ENCODE assay signal across 27 mouse cellular contexts in the genomic region with DNA sequence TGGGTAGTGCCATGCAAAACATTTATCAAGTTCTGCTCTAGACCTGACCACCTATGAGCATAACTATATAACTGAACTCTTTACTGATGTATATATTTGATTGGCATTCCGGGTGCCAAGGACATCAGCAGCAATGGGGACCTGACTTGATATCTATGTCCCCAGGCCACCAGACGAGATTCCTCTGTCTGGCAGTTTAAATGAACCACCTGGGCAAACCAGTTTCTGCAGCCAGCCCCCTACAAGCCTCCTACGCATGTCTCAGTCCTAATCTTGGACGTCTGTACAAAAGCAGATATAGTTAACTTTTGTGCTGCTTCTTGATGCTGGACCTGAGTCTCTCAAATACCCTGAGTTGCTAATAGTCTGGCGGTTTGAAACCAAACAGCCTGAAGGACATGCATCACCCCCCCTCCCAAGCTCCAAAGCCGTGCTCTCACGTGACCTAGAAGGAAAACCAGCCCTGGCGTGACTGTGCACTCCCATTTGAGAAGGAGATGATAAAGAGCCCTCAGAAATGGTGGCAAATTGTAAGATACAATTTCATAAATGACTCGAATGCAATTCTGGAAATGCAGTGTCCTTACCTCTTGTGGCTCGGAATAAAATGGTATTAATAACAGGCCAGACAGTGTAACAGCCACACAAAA. TPM values are rescaled to one million over a fixed set of nuclear protein-coding genes. Genes with fewer than 3 reads are reported as not detected.
DNase-seq lines count a peak whose midpoint lies in the region; ATAC-seq and TF ChIP-seq lines count a peak whose summit lies in the region.
"Had no signal": no experiment of that assay in that cellular context is flagged by ENCODE, and none has a peak within 500 bp of the region (broad histone marks: within the 10 kb centered on the region; RNA-seq: fewer than 3 reads in every experiment).

No protein-coding gene starts in this region.

- intact Hi-C loops in heart, postnatal 25 days (cut with DNase I): no loop called here

- in situ Hi-C loops in CH12.LX (cut with MboI; ENCODE audit: low pct_ligation_motif_present, low pct_unique_long_range_greater_than_20kb, low sequenced_read_pairs): loop anchor here (25.0 kb wide), 1 partner anchor 398 kb away; no protein-coding TSS in a partner anchor

- H3K9me3 ChIP-seq in heart, embryonic 10.5 days: no peaks in the 10 kb centered on the region
- H3K9me3 ChIP-seq in CH12.LX (replicated peaks; ENCODE audit: low read length): no peaks in the 10 kb centered on the region
- no peaks in the 10 kb centered on the region for H3K9me3 ChIP-seq in kidney, embryonic 15.5 days (replicated peaks)
- H3K9me3 ChIP-seq: forebrain, embryonic 12.5 days; forebrain, embryonic 15.5 days; heart, embryonic 13.5 days; hindbrain, embryonic 12.5 days; hindbrain, embryonic 15.5 days had no signal

- no peak overlapping the region for H3K9ac ChIP-seq in CH12.LX (ENCODE audit: insufficient read depth, low read depth)
- H3K9ac ChIP-seq in kidney, embryonic 15.5 days: no peak overlapping the region
- H3K9ac ChIP-seq: forebrain, embryonic 12.5 days; forebrain, embryonic 15.5 days; heart, embryonic 13.5 days; hindbrain, embryonic 12.5 days; hindbrain, embryonic 15.5 days had no signal

- H3K4me2 ChIP-seq in CH12.LX (ENCODE audit: insufficient read depth, low read depth, poor library complexity, severe bottlenecking): no peak overlapping the region
- H3K4me2 ChIP-seq in kidney, embryonic 15.5 days: no peak overlapping the region
- H3K4me2 ChIP-seq: forebrain, embryonic 12.5 days; forebrain, embryonic 15.5 days; heart, embryonic 13.5 days; hindbrain, embryonic 12.5 days; hindbrain, embryonic 15.5 days had no signal

- no peak for ATAC-seq in kidney, embryonic 15.5 days (replicated peaks; ENCODE audit: low FRiP score)
- ATAC-seq: CD4-positive, CD25-positive, alpha-beta regulatory T cell, adult 4 months; forebrain, embryonic 15.5 days; intestine, embryonic 16.5 days; Patski had no signal

- no peak for TF ChIP-seq CTCF in CH12.LX (conservative IDR thresholded peaks at IDR 0.05 in 1 of 2, IDR thresholded peaks at IDR 0.05 in 1 of 2; ENCODE audit: low read depth in 2 of 2, low read length in 2 of 2)

- 64% methylated on average over 10 of the region's 10 CpGs for WGBS in heart, embryonic 10.5 days
- WGBS in kidney, embryonic 15.5 days: 45% methylated on average over 10 of the region's 10 CpGs

- H3K36me3 ChIP-seq in heart, embryonic 10.5 days: no peaks in the 10 kb centered on the region
- no peaks in the 10 kb centered on the region for H3K36me3 ChIP-seq in CH12.LX (replicated peaks in 1 of 2; ENCODE audit: control insufficient read depth in 1 of 2, insufficient read depth in 1 of 2, low read length in 1 of 2)
- no peaks in the 10 kb centered on the region for H3K36me3 ChIP-seq in kidney, embryonic 15.5 days
- H3K36me3 ChIP-seq: forebrain, embryonic 12.5 days; forebrain, embryonic 15.5 days; heart, embryonic 13.5 days; hindbrain, embryonic 12.5 days; hindbrain, embryonic 15.5 days had no signal

- dilution Hi-C loops in CH12.LX (cut with MboI; ENCODE audit: extremely low pct_ligation_motif_present, extremely low pct_unique_long_range_greater_than_20kb, low sequenced_read_pairs): no loop called here

- H3K4me3 ChIP-seq in heart, embryonic 10.5 days: no peak overlapping the region
- H3K4me3 ChIP-seq in CH12.LX (replicated peaks in 1 of 3; ENCODE audit: low read depth in 2 of 3, low read length in 2 of 3, poor library complexity in 1 of 3): no peak overlapping the region
- no peak overlapping the region for H3K4me3 ChIP-seq in kidney, embryonic 15.5 days (replicated peaks)
- H3K4me3 ChIP-seq: erythroblast, embryonic 14.5 days; forebrain, embryonic 12.5 days; forebrain, embryonic 15.5 days; heart, embryonic 13.5 days; hindbrain, embryonic 12.5 days; hindbrain, embryonic 15.5 days had no signal

- peak; percentile 69 for DNase-seq in heart, embryonic 10.5 days (ENCODE audit: low spot score)
- DNase-seq in heart, postnatal 25 days (ENCODE audit: low spot score): no peak
- DNase-seq in ovary, adult 18-20 months (ENCODE audit: low spot score): peak; percentile 49
- no peak for DNase-seq in ovary, postnatal 14 days (ENCODE audit: low spot score)
- no peak for DNase-seq in CH12.LX (ENCODE audit: extremely low read depth)
- DNase-seq in adrenal gland, adult 2 months: no peak
- DNase-seq: adrenal gland, postnatal 14 days; B cell, adult 2 months; cerebellum, adult 11-12 months; cerebellum, adult 8-10 months; cerebellum, postnatal 10 days; cerebellum, postnatal 36 days; embryo, embryonic 11 days; gastrocnemius, postnatal 25 days; heart, adult 18-20 months; heart, postnatal 14 days had no signal

- TF ChIP-seq RAD21 in CH12.LX (IDR thresholded peaks at IDR 0.05; ENCODE audit: low read depth, low read length): no peak

- TF ChIP-seq POLR2A in CH12.LX (IDR thresholded peaks at IDR 0.05; ENCODE audit: low read depth, low read length): no peak

- no peaks in the 10 kb centered on the region for H3K79me2 ChIP-seq in CH12.LX (replicated peaks; ENCODE audit: control insufficient read depth, extremely low read depth, insufficient read depth, poor library complexity, severe bottlenecking)

- no peaks in the 10 kb centered on the region for H3K4me1 ChIP-seq in heart, embryonic 10.5 days
- no peaks in the 10 kb centered on the region; a peak in 1 of 4 replicates for H3K4me1 ChIP-seq in CH12.LX (ENCODE audit: control insufficient read depth in 1 of 2, insufficient read depth in 2 of 2)
- H3K4me1 ChIP-seq in kidney, embryonic 15.5 days: no peaks in the 10 kb centered on the region
- H3K4me1 ChIP-seq: forebrain, embryonic 12.5 days; forebrain, embryonic 15.5 days; heart, embryonic 13.5 days; hindbrain, embryonic 12.5 days; hindbrain, embryonic 15.5 days had no signal

- TF ChIP-seq EP300 in CH12.LX (IDR thresholded peaks at IDR 0.05; ENCODE audit: low read length): no peak

- no peaks in the 10 kb centered on the region for H3K27me3 ChIP-seq in heart, embryonic 10.5 days (ENCODE audit: insufficient read depth, poor library complexity, severe bottlenecking)
- H3K27me3 ChIP-seq in CH12.LX (replicated peaks): no peaks in the 10 kb centered on the region
- no peaks in the 10 kb centered on the region; the same call in 1 of the 2 replicates for H3K27me3 ChIP-seq in kidney, embryonic 15.5 days
- H3K27me3 ChIP-seq: forebrain, embryonic 12.5 days; forebrain, embryonic 15.5 days; heart, embryonic 13.5 days; hindbrain, embryonic 12.5 days; hindbrain, embryonic 15.5 days had no signal

- H3K27ac ChIP-seq in heart, embryonic 10.5 days: no peak overlapping the region
- H3K27ac ChIP-seq in CH12.LX (ENCODE audit: insufficient read depth, low read depth): no peak overlapping the region
- no peak overlapping the region for H3K27ac ChIP-seq in kidney, embryonic 15.5 days
- H3K27ac ChIP-seq: forebrain, embryonic 12.5 days; forebrain, embryonic 15.5 days; heart, embryonic 13.5 days; hindbrain, embryonic 12.5 days; hindbrain, embryonic 15.5 days had no signal

TF ChIP-seq in CH12.LX, 34 proteins besides CTCF, POLR2A, EP300 and RAD21:
- TF ChIP-seq MXI1 (IDR thresholded peaks at IDR 0.05; ENCODE audit: low read depth, low read length): no peak
- TF ChIP-seq GABPA (IDR thresholded peaks at IDR 0.05; ENCODE audit: insufficient replicate concordance, low read depth, low read length): no peak
- TF ChIP-seq MEF2A (IDR thresholded peaks at IDR 0.05; ENCODE audit: borderline replicate concordance, low read depth, low read length): no peak
- no peak for TF ChIP-seq CHD2 (IDR thresholded peaks at IDR 0.05; ENCODE audit: low read length)
- no peak for TF ChIP-seq ELF1 (IDR thresholded peaks at IDR 0.05; ENCODE audit: low read depth, low read length)
- TF ChIP-seq BHLHE40 (IDR thresholded peaks at IDR 0.05; ENCODE audit: low read depth, low read length): peak; percentile 31; the same call in 1 of the 2 replicates
- no peak for TF ChIP-seq RCOR1 (conservative IDR thresholded peaks at IDR 0.05; ENCODE audit: low read depth, low read length)

RNA-seq across cellular contexts. Expression of a gene that starts 8.2 kb away (rescaled TPM):
- 0.20 and 0.27 TPM in 2 replicates for polyA plus RNA-seq in heart, embryonic 10.5 days (2016; fragmentation: Nextera tagmentation; extraction: Ambion mirVana)
- under 1 TPM in 1 of 2 experiments, not detected in 1; 0.08 TPM for total RNA-seq in heart, postnatal 25 days (2021)
- total RNA-seq in CH12.LX (2012; rRNA removed) (0.04 TPM in 2 replicates), CH12.LX (2014; rRNA removed) (not detected in 2 replicates)
- not detected in 2 replicates for polyA plus RNA-seq in CH12.LX (2012; ENCODE audit: insufficient read length, low read depth)
- 0.44 and 0.71 TPM in 2 replicates for polyA plus RNA-seq in kidney, embryonic 15.5 days (2015; fragmentation: Nextera tagmentation; extraction: Ambion mirVana)
- not detected for total RNA-seq in adrenal gland, adult 2 months (2021)
- not detected in 2 replicates for polyA plus RNA-seq in adrenal gland, adult 2 months (2012; rRNA removed)
- total RNA-seq: adrenal gland, postnatal 14 days; gastrocnemius, postnatal 25 days; heart, adult 18-20 months; heart, postnatal 14 days; hematopoietic stem cell, adult 5-6 weeks had no signal
- polyA plus RNA-seq: CD4-positive, CD25-positive, alpha-beta regulatory T cell, adult 4 months; erythroblast, embryonic 14.5 days; Patski had no signal

Comparison
In these comparisons a context has a peak if more than half of its experiments do, and no peak if none do; other contexts are left out.
1. DNase-seq: peak in heart, embryonic 10.5 days (single experiment) and ovary, adult 18-20 months (single experiment); none in heart, postnatal 25 days (single experiment), ovary, postnatal 14 days (single experiment), CH12.LX (single experiment) and adrenal gland, adult 2 months (single experiment).